Comparison of ENCODE assay signal across 25 mouse cellular contexts in the genomic region with DNA sequence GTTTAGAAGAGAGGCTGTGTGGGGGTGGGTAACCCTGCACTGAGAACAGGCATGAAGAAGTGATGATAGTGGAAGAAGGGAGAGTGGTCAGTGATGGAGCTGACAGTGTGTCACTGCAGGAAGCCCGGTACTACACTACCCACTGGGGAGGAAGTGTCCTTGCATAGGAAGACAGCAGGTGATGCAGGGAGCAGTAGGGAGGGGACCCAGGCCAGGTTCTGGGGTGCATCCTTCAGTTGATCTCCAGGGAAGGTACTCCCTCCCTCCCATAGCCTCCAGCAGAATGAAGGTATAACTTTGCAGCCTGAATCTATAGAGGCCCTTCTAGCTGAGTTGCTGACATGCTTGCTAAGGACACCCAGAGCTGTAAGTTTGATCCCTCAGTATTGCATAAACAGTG. TPM values are rescaled to one million over a fixed set of nuclear protein-coding genes. Genes with fewer than 3 reads are reported as not detected.
"Had no signal": no experiment of that assay in that cellular context is flagged by ENCODE, and none has a peak within 500 bp of the region (broad histone marks: within the 10 kb centered on the region; RNA-seq: fewer than 3 reads in every experiment).

No protein-coding gene starts in this region.

- H3K9me3 ChIP-seq: neural tube, embryonic 13.5 days; neural tube, embryonic 15.5 days; stomach, embryonic 15.5 days had no signal

- DNase-seq: retina, postnatal 1 day; right cerebral cortex, adult 18-20 months; right cerebral cortex, postnatal 14 days; right cerebral cortex, postnatal 25 days; right cerebral cortex, postnatal 4 days; spleen, adult 18-20 months; thymus, adult 18-20 months; thymus, adult 2 months; thymus, postnatal 14 days; thymus, postnatal 25 days; thymus, postnatal 36 days; thymus, postnatal 4 days had no signal

- H3K27ac ChIP-seq: neural tube, embryonic 13.5 days; neural tube, embryonic 15.5 days; stomach, embryonic 15.5 days; stomach, postnatal 0 days had no signal

- H3K4me3 ChIP-seq: neural tube, embryonic 13.5 days; neural tube, embryonic 15.5 days; stomach, embryonic 15.5 days had no signal

- H3K27me3 ChIP-seq: neural tube, embryonic 13.5 days; neural tube, embryonic 15.5 days; stomach, embryonic 15.5 days had no signal

- H3K36me3 ChIP-seq: neural tube, embryonic 13.5 days; neural tube, embryonic 15.5 days; stomach, embryonic 15.5 days had no signal

- H3K4me1 ChIP-seq: neural tube, embryonic 13.5 days; neural tube, embryonic 15.5 days; stomach, embryonic 15.5 days had no signal

- H3K4me2 ChIP-seq: neural tube, embryonic 13.5 days; neural tube, embryonic 15.5 days; stomach, embryonic 15.5 days had no signal

- H3K9ac ChIP-seq: neural tube, embryonic 13.5 days; neural tube, embryonic 15.5 days; stomach, embryonic 15.5 days had no signal

RNA-seq across cellular contexts. Expression of a gene that starts 5.3 kb away (rescaled TPM):
- total RNA-seq: neutrophil, adult 5-6 weeks had no signal
- polyA plus RNA-seq: neural tube, embryonic 13.5 days; neural tube, embryonic 14.5 days; neural tube, embryonic 15.5 days; small intestine, adult 2 months; spleen, adult 2 months; stomach, embryonic 14.5 days; stomach, embryonic 15.5 days; stomach, embryonic 16.5 days; stomach, postnatal 0 days; thymus, adult 2 months; thymus, postnatal 0 days; urinary bladder, adult 2 months had no signal

RNA-seq across cellular contexts. Expression of a gene that starts 15.5 kb away (rescaled TPM):
- total RNA-seq: neutrophil, adult 5-6 weeks had no signal
- polyA plus RNA-seq: neural tube, embryonic 13.5 days; neural tube, embryonic 14.5 days; neural tube, embryonic 15.5 days; small intestine, adult 2 months; spleen, adult 2 months; stomach, embryonic 14.5 days; stomach, embryonic 15.5 days; stomach, embryonic 16.5 days; stomach, postnatal 0 days; thymus, postnatal 0 days; urinary bladder, adult 2 months had no signal

RNA-seq across cellular contexts. Expression of a gene that starts 16.2 kb away (rescaled TPM):
- total RNA-seq: neutrophil, adult 5-6 weeks had no signal
- polyA plus RNA-seq: neural tube, embryonic 13.5 days; neural tube, embryonic 14.5 days; neural tube, embryonic 15.5 days; small intestine, adult 2 months; spleen, adult 2 months; stomach, embryonic 14.5 days; stomach, embryonic 15.5 days; stomach, embryonic 16.5 days; stomach, postnatal 0 days; testis, adult 2 months; thymus, adult 2 months; thymus, postnatal 0 days; urinary bladder, adult 2 months had no signal

RNA-seq across cellular contexts. Expression of a gene that starts 30.9 kb away (rescaled TPM):
- total RNA-seq: neutrophil, adult 5-6 weeks had no signal
- polyA plus RNA-seq: neural tube, embryonic 13.5 days; neural tube, embryonic 14.5 days; neural tube, embryonic 15.5 days; small intestine, adult 2 months; spleen, adult 2 months; stomach, embryonic 14.5 days; stomach, embryonic 15.5 days; stomach, embryonic 16.5 days; stomach, postnatal 0 days; testis, adult 2 months; thymus, postnatal 0 days; urinary bladder, adult 2 months had no signal

RNA-seq across cellular contexts. Expression of a gene that starts 47.6 kb away (rescaled TPM):
- total RNA-seq: neutrophil, adult 5-6 weeks had no signal
- polyA plus RNA-seq: neural tube, embryonic 13.5 days; neural tube, embryonic 14.5 days; neural tube, embryonic 15.5 days; small intestine, adult 2 months; spleen, adult 2 months; stomach, embryonic 14.5 days; stomach, embryonic 15.5 days; stomach, embryonic 16.5 days; stomach, postnatal 0 days; testis, adult 2 months; thymus, adult 2 months; thymus, postnatal 0 days; urinary bladder, adult 2 months had no signal
